Mouse (Mus musculus) large intestine, adult 2 months (tissue): Measurements from ENCODE around the gene H2afj. TPM values are rescaled to one million over a fixed set of nuclear protein-coding genes. Genes with fewer than 3 reads are reported as not detected.

Experiments
- DNase-seq: peaks from one replicate; pipeline ENCODE4 v3.0.0-alpha.2; 2012; ENCODE audit warnings: low read depth, low spot score
- WGBS: fragments of 180-500 bp; shearing (Covaris S2); methylation state at CpG from one replicate; pipeline ENCODE4 v1.1.7; 2018; 5-methylcytosine and 5-hydroxymethylcytosine counted together
- polyA plus RNA-seq: library from polyadenylated mRNA; depleted of rRNA; stranded (reverse); fragments of >200 nt; gene quantifications from 2 replicates; pipeline ENCODE4 v1.2.3, GENCODE M21; 2012

The H2afj gene
- polyA plus RNA-seq, 1 experiment = 221 TPM

GRCm38 (mm10) chr6:136804705-136805408 lies 3.2 kb upstream of the H2afj start:
- 7% methylated on average over 9 of the region's 9 CpGs for WGBS
- DNase-seq = no peak

GRCm38 (mm10) chr6:136805409-136805775 lies 2.7 kb upstream of the H2afj start:
- DNase-seq = no peak
- 21% methylated on average over 1 of the region's 1 CpGs for WGBS

GRCm38 (mm10) chr6:136806819-136807218 lies 1.2 kb upstream of the H2afj start:
- DNase-seq = no peak

GRCm38 (mm10) chr6:136807395-136808013 lies 540 bp upstream of the H2afj start:
- 34% methylated on average over 18 of the region's 18 CpGs for WGBS
- DNase-seq = no peak

More at GRCm38 (mm10) chr6:136806819-136807218, 1.2 kb upstream of the H2afj start:
- WGBS = 28% methylated on average over 5 of the region's 5 CpGs

GRCm38 (mm10) chr6:136808631-136809046 lies 595 bp downstream of the H2afj start:
- DNase-seq = no peak

GRCm38 (mm10) chr6:136809077-136809476 lies 1.0 kb downstream of the H2afj start:
- WGBS = 8% methylated on average over 14 of the region's 14 CpGs
- DNase-seq = no peak

More at GRCm38 (mm10) chr6:136808631-136809046, 595 bp downstream of the H2afj start:
- WGBS = 1% methylated on average over 28 of the region's 28 CpGs

GRCm38 (mm10) chr6:136809673-136810072 lies 1.6 kb downstream of the H2afj start:
- 29% methylated on average over 13 of the region's 13 CpGs for WGBS
- no peak for DNase-seq

- DNase-seq = no peak
Measured at GRCm38 (mm10) chr6:136811196-136811595, 3.2 kb downstream of the H2afj start.

GRCm38 (mm10) chr6:136813117-136813516 lies 5.1 kb downstream of the H2afj start:
- no peak for DNase-seq
- WGBS = 14% methylated on average over 4 of the region's 4 CpGs

More at GRCm38 (mm10) chr6:136811196-136811595, 3.2 kb downstream of the H2afj start:
- WGBS = 35% methylated on average over 10 of the region's 10 CpGs

- 92% methylated on average over 7 of the region's 7 CpGs for WGBS
- no peak for DNase-seq
Measured at GRCm38 (mm10) chr6:136815381-136815780, 7.3 kb downstream of the H2afj start.

GRCm38 (mm10) chr6:136816826-136817225 lies 8.8 kb downstream of the H2afj start:
- no peak for DNase-seq
- WGBS = 93% methylated on average over 21 of the region's 21 CpGs

GRCm38 (mm10) chr6:136817549-136817948 lies 9.5 kb downstream of the H2afj start:
- WGBS = 90% methylated on average over 3 of the region's 3 CpGs
- DNase-seq = no peak

GRCm38 (mm10) chr6:136820381-136820780 lies 12.3 kb downstream of the H2afj start:
- WGBS = 97% methylated on average over 21 of the region's 21 CpGs
- DNase-seq = no peak

- WGBS = 91% methylated on average over 18 of the region's 18 CpGs
- no peak for DNase-seq
Measured at GRCm38 (mm10) chr6:136821086-136821485, 13.0 kb downstream of the H2afj start.

- 87% methylated on average over 8 of the region's 8 CpGs for WGBS
- no peak for DNase-seq
Measured at GRCm38 (mm10) chr6:136824987-136825386, 16.9 kb downstream of the H2afj start.

- DNase-seq = no peak
- WGBS = 9% methylated on average over 7 of the region's 7 CpGs
Measured at GRCm38 (mm10) chr6:136827116-136827515, 19.1 kb downstream of the H2afj start.

GRCm38 (mm10) chr6:136827516-136827880 lies 19.5 kb downstream of the H2afj start, which contains the start of gene BC049715:
Gene BC049715 (plus strand): TSS chr6:136827626.
- DNase-seq = no peak
- under 1% methylated on average over 34 of the region's 34 CpGs for WGBS

- under 1% methylated on average over 45 of the region's 45 CpGs for WGBS
Measured at GRCm38 (mm10) chr6:136827881-136828561, 20.0 kb downstream of the H2afj start, which contains the start of gene Wbp11. Gene Wbp11 (minus strand): TSS chr6:136828233.

GRCm38 (mm10) chr6:136828681-136829080 lies 20.6 kb downstream of the H2afj start:
- 24% methylated on average over 4 of the region's 4 CpGs for WGBS

More at GRCm38 (mm10) chr6:136827881-136828561, 20.0 kb downstream of the H2afj start, which contains the start of gene Wbp11:
- DNase-seq = no peak

GRCm38 (mm10) chr6:136831712-136832111 lies 23.7 kb downstream of the H2afj start:
- WGBS = 66% methylated on average over 5 of the region's 5 CpGs
- DNase-seq = no peak

More at GRCm38 (mm10) chr6:136828681-136829080, 20.6 kb downstream of the H2afj start:
- DNase-seq = no peak
